Mouse (Mus musculus): Measurements from ENCODE around the gene Bhmt.

GRCm38 (mm10) chr13:93676864-93677263 is 39.1 kb upstream of the Bhmt start:
- TF ChIP-seq EP300 (optimal IDR thresholded peaks at IDR 0.05) (no peak), CTCF (IDR thresholded peaks at IDR 0.05; ENCODE audit: low read depth) (no peak)
